Mouse (Mus musculus) intestine, embryonic 15.5 days (tissue): ENCODE results near the gene Ttll8. TPM values are rescaled to one million over a fixed set of nuclear protein-coding genes. Genes with fewer than 3 reads are reported as not detected.

Experiments
- ATAC-seq: fragments of 200-750 bp; cut with Nextera tagmentation; 2 replicates; pipeline ENCODE4 v1.8.0; 2017; ENCODE audit warnings: moderate TSS enrichment, moderate library complexity
- H3K27ac ChIP-seq: fragments of 300-500 bp; sonication (generic); 2 replicates; pipeline ENCODE4 v1.5.1; 2015; ENCODE audit warnings: mild to moderate bottlenecking, inconsistent platforms
- H3K27me3 ChIP-seq: fragments of 300-500 bp; sonication (generic); replicated peaks from 2 replicates; pipeline ENCODE4 v1.6.1; 2015; ENCODE audit warnings: inconsistent platforms
- H3K36me3 ChIP-seq: fragments of 300-500 bp; sonication (generic); 2 replicates; pipeline ENCODE4 v1.6.1; 2015; ENCODE audit warnings: inconsistent platforms
- H3K4me1 ChIP-seq: fragments of 300-500 bp; sonication (generic); replicated peaks from 2 replicates; pipeline ENCODE4 v1.6.1; 2015; ENCODE audit warnings: inconsistent platforms
- H3K4me2 ChIP-seq: fragments of 300-500 bp; sonication (generic); replicated peaks from 2 replicates; pipeline ENCODE4 v1.6.1; 2015; ENCODE audit warnings: mild to moderate bottlenecking, inconsistent platforms
- H3K4me3 ChIP-seq: fragments of 300-500 bp; sonication (generic); replicated peaks from 2 replicates; pipeline ENCODE4 v1.5.1; 2015; ENCODE audit warnings: inconsistent platforms
- H3K9ac ChIP-seq: fragments of 300-500 bp; sonication (generic); 2 replicates; pipeline ENCODE4 v1.6.1; 2015; ENCODE audit warnings: inconsistent platforms
- H3K9me3 ChIP-seq: fragments of 300-500 bp; sonication (generic); 2 replicates; pipeline ENCODE4 v1.6.1; 2016; ENCODE audit warnings: inconsistent platforms
- WGBS: fragments of 180-500 bp; shearing (Covaris S2); methylation state at CpG from one replicate; pipeline ENCODE4 v1.1.7; 2015; 5-methylcytosine and 5-hydroxymethylcytosine counted together
- polyA plus RNA-seq: library from polyadenylated mRNA; unstranded; fragments of >200 nt; fragmentation: Nextera tagmentation; extraction: Ambion mirVana; gene quantifications from 2 replicates; pipeline ENCODE4 v1.2.1, GENCODE M21; 2015

Ttll8 gene
- not detected in 2 replicates for polyA plus RNA-seq

GRCm38 (mm10) chr15:88954368-88955072 is at the start of gene Ttll8:
Gene Ttll8 (minus strand): TSS chr15:88954418.
- peaks cover 22% of the 10 kb centered on the region for H3K27me3 ChIP-seq
- ATAC-seq = peak; percentile 91
- no peaks in the 10 kb centered on the region for H3K9me3 ChIP-seq

GRCm38 (mm10) chr15:89001245-89001644 is 47.0 kb upstream of the Ttll8 start:
- 67% methylated on average over 3 of the region's 3 CpGs for WGBS
- Histone ChIP-seq H3K36me3 (no peaks in the 10 kb centered on the region), H3K9ac (no peak overlapping the region), H3K9me3 (no peaks in the 10 kb centered on the region), H3K27ac (no peak overlapping the region), H3K27me3 (no peaks in the 10 kb centered on the region), H3K4me2 (no peak overlapping the region), H3K4me1 (no peaks in the 10 kb centered on the region), H3K4me3 (no peak overlapping the region)
- ATAC-seq = no peak

More at GRCm38 (mm10) chr15:88954368-88955072, at the start of gene Ttll8:
- peaks cover 6% of the 10 kb centered on the region for H3K4me1 ChIP-seq
- H3K27ac ChIP-seq = no peak within 1 kb of the TSS
- H3K9ac ChIP-seq = peak within 1 kb of the TSS; percentile 28; the same call in 1 of the 2 replicates
- peak within 1 kb of the TSS; percentile 34 for H3K4me3 ChIP-seq
- peak within 1 kb of the TSS; percentile 89 for H3K4me2 ChIP-seq
- WGBS = 5% methylated on average over 53 of the region's 53 CpGs
- H3K36me3 ChIP-seq = no peaks in the 10 kb centered on the region

GRCm38 (mm10) chr15:89000367-89000766 is 46.1 kb upstream of the Ttll8 start:
- no peak overlapping the region for H3K27ac ChIP-seq
- H3K36me3 ChIP-seq = no peaks in the 10 kb centered on the region
- H3K4me2 ChIP-seq = no peak overlapping the region
- no peaks in the 10 kb centered on the region for H3K27me3 ChIP-seq
- no peaks in the 10 kb centered on the region for H3K9me3 ChIP-seq
- no peak for ATAC-seq
- WGBS = 66% methylated on average over 2 of the region's 2 CpGs
- H3K9ac ChIP-seq = no peak overlapping the region
- no peaks in the 10 kb centered on the region for H3K4me1 ChIP-seq
- H3K4me3 ChIP-seq = no peak overlapping the region

- no peaks in the 10 kb centered on the region for H3K36me3 ChIP-seq
- no peak overlapping the region for H3K4me3 ChIP-seq
- H3K9me3 ChIP-seq = no peaks in the 10 kb centered on the region
- H3K4me2 ChIP-seq = no peak overlapping the region
- no peaks in the 10 kb centered on the region for H3K27me3 ChIP-seq
- 80% methylated on average over 2 of the region's 2 CpGs for WGBS
- ATAC-seq = no peak
- H3K9ac ChIP-seq = no peak overlapping the region
- H3K27ac ChIP-seq = no peak overlapping the region
- H3K4me1 ChIP-seq = no peaks in the 10 kb centered on the region
These were observed 44.9 kb upstream of the Ttll8 start for GRCm38 (mm10) chr15:88999124-88999523.

- Histone ChIP-seq H3K4me2 (no peak overlapping the region), H3K4me3 (no peak overlapping the region), H3K36me3 (no peaks in the 10 kb centered on the region), H3K9ac (no peak overlapping the region), H3K9me3 (no peaks in the 10 kb centered on the region), H3K27ac (no peak overlapping the region), H3K27me3 (no peaks in the 10 kb centered on the region), H3K4me1 (no peaks in the 10 kb centered on the region)
- 73% methylated on average over 8 of the region's 8 CpGs for WGBS
- no peak for ATAC-seq
These were observed 44.4 kb upstream of the Ttll8 start for GRCm38 (mm10) chr15:88998636-88999035.

GRCm38 (mm10) chr15:88989236-88989635 is 35.0 kb upstream of the Ttll8 start:
- H3K9me3 ChIP-seq = no peaks in the 10 kb centered on the region
- H3K36me3 ChIP-seq = no peaks in the 10 kb centered on the region
- no peak overlapping the region for H3K4me2 ChIP-seq
- no peaks in the 10 kb centered on the region for H3K27me3 ChIP-seq
- WGBS = 59% methylated on average over 2 of the region's 2 CpGs
- no peak overlapping the region for H3K4me3 ChIP-seq
- no peak overlapping the region for H3K27ac ChIP-seq
- H3K4me1 ChIP-seq = no peaks in the 10 kb centered on the region
- no peak for ATAC-seq
- H3K9ac ChIP-seq = no peak overlapping the region

GRCm38 (mm10) chr15:88982534-88983079 is 28.4 kb upstream of the Ttll8 start, which contains the start of gene Mov10l1:
Gene Mov10l1 (plus strand): TSS chr15:88982909.
- 91% methylated on average over 31 of the region's 31 CpGs for WGBS
- Histone ChIP-seq H3K4me3 (no peak within 1 kb of the TSS), H3K9me3 (no peaks in the 10 kb centered on the region), H3K36me3 (no peaks in the 10 kb centered on the region), H3K27ac (no peak within 1 kb of the TSS), H3K27me3 (no peaks in the 10 kb centered on the region), H3K9ac (no peak within 1 kb of the TSS), H3K4me2 (no peak within 1 kb of the TSS), H3K4me1 (no peaks in the 10 kb centered on the region)
- no peak for ATAC-seq

GRCm38 (mm10) chr15:88979138-88979446 is 24.9 kb upstream of the Ttll8 start:
- WGBS = 77% methylated on average over 3 of the region's 3 CpGs
- H3K27ac ChIP-seq = no peak overlapping the region

GRCm38 (mm10) chr15:88978281-88979137 is 24.3 kb upstream of the Ttll8 start, which contains the start of gene Mlc1:
Gene Mlc1 (minus strand): TSS chr15:88979007.
- Histone ChIP-seq H3K27ac (no peak within 1 kb of the TSS), H3K9me3 (no peaks in the 10 kb centered on the region), H3K4me1 (no peaks in the 10 kb centered on the region), H3K4me3 (no peak within 1 kb of the TSS), H3K9ac (no peak within 1 kb of the TSS), H3K4me2 (no peak within 1 kb of the TSS), H3K27me3 (no peaks in the 10 kb centered on the region), H3K36me3 (no peaks in the 10 kb centered on the region)
- ATAC-seq = no peak
- WGBS = 80% methylated on average over 10 of the region's 10 CpGs

More at GRCm38 (mm10) chr15:88979138-88979446, 24.9 kb upstream of the Ttll8 start:
- Histone ChIP-seq H3K27me3 (no peaks in the 10 kb centered on the region), H3K4me1 (no peaks in the 10 kb centered on the region), H3K4me3 (no peak overlapping the region), H3K4me2 (no peak overlapping the region), H3K9ac (no peak overlapping the region), H3K36me3 (no peaks in the 10 kb centered on the region), H3K9me3 (no peaks in the 10 kb centered on the region)
- ATAC-seq = no peak

GRCm38 (mm10) chr15:88972300-88972699 is 18.1 kb upstream of the Ttll8 start:
- WGBS = 83% methylated on average over 4 of the region's 4 CpGs
- ATAC-seq = no peak
- no peak overlapping the region for H3K4me3 ChIP-seq
- H3K9ac ChIP-seq = no peak overlapping the region
- H3K27ac ChIP-seq = no peak overlapping the region
- H3K27me3 ChIP-seq = no peaks in the 10 kb centered on the region
- no peaks in the 10 kb centered on the region for H3K4me1 ChIP-seq
- H3K36me3 ChIP-seq = no peaks in the 10 kb centered on the region
- no peaks in the 10 kb centered on the region for H3K9me3 ChIP-seq
- H3K4me2 ChIP-seq = no peak overlapping the region

- H3K4me3 ChIP-seq = no peak overlapping the region
- no peaks in the 10 kb centered on the region for H3K4me1 ChIP-seq
- no peak overlapping the region for H3K4me2 ChIP-seq
- no peaks in the 10 kb centered on the region for H3K9me3 ChIP-seq
- no peaks in the 10 kb centered on the region for H3K36me3 ChIP-seq
- no peak for ATAC-seq
- no peak overlapping the region for H3K27ac ChIP-seq
- no peak overlapping the region for H3K9ac ChIP-seq
- WGBS = 92% methylated on average over 2 of the region's 2 CpGs
- H3K27me3 ChIP-seq = no peaks in the 10 kb centered on the region
These were observed 9.9 kb upstream of the Ttll8 start for GRCm38 (mm10) chr15:88964070-88964578.

- ATAC-seq = no peak
These were observed 3.3 kb upstream of the Ttll8 start for GRCm38 (mm10) chr15:88957522-88957921.

More at GRCm38 (mm10) chr15:88957522-88957921, 3.3 kb upstream of the Ttll8 start:
- no peak overlapping the region for H3K4me3 ChIP-seq
- no peak overlapping the region for H3K9ac ChIP-seq
- no peak overlapping the region for H3K27ac ChIP-seq
- peaks cover 22% of the 10 kb centered on the region for H3K27me3 ChIP-seq
- no peaks in the 10 kb centered on the region for H3K9me3 ChIP-seq
- peaks cover 6% of the 10 kb centered on the region for H3K4me1 ChIP-seq
- 86% methylated on average over 4 of the region's 4 CpGs for WGBS
- H3K4me2 ChIP-seq = no peak overlapping the region
- no peaks in the 10 kb centered on the region for H3K36me3 ChIP-seq
